Mouse (Mus musculus) ES-Bruce4 (cell line): ENCODE data around the gene Glis2. TPM values are rescaled to one million over a fixed set of nuclear protein-coding genes. Genes with fewer than 3 reads are reported as not detected.
A peak's percentile ranks its signal among the peaks of the same experiment; 100 is the strongest.

ENCODE experiments used
- H3K27ac ChIP-seq: 2 replicates; pipeline ENCODE4 v1.5.1; 2012; ENCODE audit warnings: low read length, inconsistent platforms; ENCODE audit not compliant: insufficient read depth
- H3K27me3 ChIP-seq: 2 replicates; pipeline ENCODE4 v1.6.1; 2012; ENCODE audit warnings: mild to moderate bottlenecking, low read length, inconsistent platforms; ENCODE audit not compliant: control insufficient read depth, poor library complexity, insufficient read depth, severe bottlenecking
- H3K36me3 ChIP-seq: 2 replicates; pipeline ENCODE4 v1.6.1; 2012; ENCODE audit warnings: inconsistent platforms, mild to moderate bottlenecking, low read length, moderate library complexity; ENCODE audit not compliant: control insufficient read depth, poor library complexity, insufficient read depth, severe bottlenecking
- H3K4me1 ChIP-seq: one replicate; pipeline ENCODE4 v1.8.1; 2011; ENCODE audit warnings: low read length; ENCODE audit not compliant: control insufficient read depth, insufficient read depth
- H3K4me3 ChIP-seq: 2 replicates; pipeline ENCODE4 v1.5.1; 2011; ENCODE audit warnings: low read depth, mild to moderate bottlenecking, low read length
- H3K9ac ChIP-seq: 2 replicates; pipeline ENCODE4 v1.6.1; 2012; ENCODE audit warnings: low read depth, mild to moderate bottlenecking, inconsistent platforms; ENCODE audit not compliant: poor library complexity, severe bottlenecking
- H3K9me3 ChIP-seq: replicated peaks from 2 replicates; pipeline ENCODE4 v1.6.1; 2012; ENCODE audit warnings: mild to moderate bottlenecking, low read length, inconsistent platforms; ENCODE audit not compliant: control insufficient read depth, poor library complexity, insufficient read depth, severe bottlenecking
- CTCF ChIP-seq: IDR thresholded peaks from one replicate; pipeline ENCODE4 v1.8.1; 2011; ENCODE audit warnings: low read depth, low read length
- EP300 ChIP-seq: IDR thresholded peaks from 2 replicates; pipeline ENCODE4 v1.6.1; 2011; ENCODE audit warnings: low read depth, low read length; ENCODE audit not compliant: insufficient read depth
- POLR2A ChIP-seq: IDR thresholded peaks from one replicate; pipeline ENCODE4 v1.8.1; 2011; ENCODE audit warnings: low read length; ENCODE audit not compliant: insufficient read depth
- polyA plus RNA-seq: library from polyadenylated mRNA; stranded (reverse); fragments of >200 nt; gene quantifications from 2 replicates; pipeline ENCODE4 v1.2.4, GENCODE M21; 2011; ENCODE audit warnings: low read depth; ENCODE audit not compliant: missing spikeins, insufficient read depth, insufficient read length

Gene Glis2
- polyA plus RNA-seq, 1 experiment = 31.2 TPM

DNA sequence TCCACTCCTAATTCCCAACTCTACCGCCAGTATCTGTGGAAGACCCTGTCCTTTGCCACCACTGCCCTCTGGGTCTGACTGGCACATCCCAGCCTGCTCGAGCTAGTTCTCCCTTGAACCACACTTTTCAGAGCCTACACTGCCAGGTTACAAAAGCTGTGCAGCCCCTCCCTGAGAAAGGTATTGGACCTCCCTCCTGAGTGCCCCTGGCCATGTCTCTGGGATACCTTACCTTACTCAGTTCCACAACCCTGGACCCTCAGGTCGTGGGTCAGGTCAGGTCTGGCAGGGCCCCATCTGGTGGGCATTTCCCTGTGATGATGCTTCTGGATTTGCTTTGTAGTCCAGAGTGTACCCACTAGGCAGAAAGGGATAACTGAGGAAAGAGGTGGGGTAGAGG, 5.1 kb downstream of the Glis2 start:
- H3K27me3 ChIP-seq = no peaks in the 10 kb centered on the region
- H3K27ac ChIP-seq = no peak overlapping the region
- no peaks in the 10 kb centered on the region for H3K9me3 ChIP-seq
- no peak overlapping the region for H3K4me3 ChIP-seq
- no peaks in the 10 kb centered on the region for H3K36me3 ChIP-seq
- peaks cover 39% of the 10 kb centered on the region for H3K4me1 ChIP-seq
- no peak overlapping the region for H3K9ac ChIP-seq
- TF ChIP-seq EP300 (no peak), POLR2A (no peak), CTCF (no peak)

DNA sequence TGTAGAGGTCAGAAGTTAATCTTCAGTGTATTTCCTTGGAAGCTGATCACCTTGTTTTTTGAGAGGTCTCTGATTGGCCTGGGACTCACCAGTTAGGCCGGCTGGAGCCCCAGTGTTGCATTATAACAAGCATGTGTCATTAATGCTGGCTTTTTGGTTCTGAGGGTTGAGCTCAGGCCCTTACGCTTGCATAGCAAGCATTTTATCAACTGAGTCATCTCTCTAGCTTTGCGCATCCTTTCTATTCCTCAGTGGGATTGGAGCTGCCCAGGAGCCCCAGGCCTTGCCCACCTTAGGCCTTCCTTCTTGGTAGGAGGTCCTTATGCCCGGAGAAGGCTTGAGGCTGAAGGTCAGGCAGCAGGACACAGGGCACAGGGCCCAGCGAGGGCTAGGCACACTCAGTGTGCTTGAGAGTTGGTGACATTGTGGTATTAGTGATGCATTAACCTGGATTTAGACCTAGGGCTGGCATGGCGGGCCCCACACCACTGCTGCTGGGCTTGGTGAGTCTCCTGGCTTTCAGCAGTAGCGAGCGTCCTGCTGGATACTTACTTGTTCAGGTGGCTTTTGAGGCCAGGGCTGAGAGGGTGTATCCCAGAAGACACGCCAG, 6.3 kb downstream of the Glis2 start:
- Histone ChIP-seq H3K4me3 (no peak overlapping the region), H3K9ac (no peak overlapping the region), H3K27ac (peak overlapping the region; percentile 68), H3K36me3 (no peaks in the 10 kb centered on the region), H3K4me1 (peaks cover 41% of the 10 kb centered on the region), H3K27me3 (no peaks in the 10 kb centered on the region), H3K9me3 (no peaks in the 10 kb centered on the region)
- TF ChIP-seq POLR2A (no peak), EP300 (no peak), CTCF (no peak)

DNA sequence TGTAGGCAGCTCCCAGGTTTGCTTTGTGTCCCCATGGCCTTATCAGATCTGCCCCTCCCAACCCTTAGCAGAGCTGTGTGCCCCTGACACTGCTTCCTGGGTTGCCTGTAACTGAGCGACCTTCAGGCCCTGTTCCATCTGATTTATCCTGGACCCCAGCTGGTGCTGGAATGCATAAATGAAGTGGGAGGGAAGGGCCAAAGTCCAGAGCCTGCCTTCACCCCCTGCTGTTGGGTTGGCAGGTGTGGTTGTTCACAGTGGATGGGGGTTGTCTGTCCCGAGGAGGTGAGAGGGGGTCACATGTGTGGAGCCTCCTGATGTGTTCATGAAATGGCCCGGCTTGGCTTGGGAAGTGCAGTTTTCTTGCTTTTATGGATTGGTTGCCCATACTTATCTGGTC, 7.7 kb downstream of the Glis2 start:
- H3K9ac ChIP-seq = no peak overlapping the region
- H3K4me3 ChIP-seq = no peak overlapping the region

DNA sequence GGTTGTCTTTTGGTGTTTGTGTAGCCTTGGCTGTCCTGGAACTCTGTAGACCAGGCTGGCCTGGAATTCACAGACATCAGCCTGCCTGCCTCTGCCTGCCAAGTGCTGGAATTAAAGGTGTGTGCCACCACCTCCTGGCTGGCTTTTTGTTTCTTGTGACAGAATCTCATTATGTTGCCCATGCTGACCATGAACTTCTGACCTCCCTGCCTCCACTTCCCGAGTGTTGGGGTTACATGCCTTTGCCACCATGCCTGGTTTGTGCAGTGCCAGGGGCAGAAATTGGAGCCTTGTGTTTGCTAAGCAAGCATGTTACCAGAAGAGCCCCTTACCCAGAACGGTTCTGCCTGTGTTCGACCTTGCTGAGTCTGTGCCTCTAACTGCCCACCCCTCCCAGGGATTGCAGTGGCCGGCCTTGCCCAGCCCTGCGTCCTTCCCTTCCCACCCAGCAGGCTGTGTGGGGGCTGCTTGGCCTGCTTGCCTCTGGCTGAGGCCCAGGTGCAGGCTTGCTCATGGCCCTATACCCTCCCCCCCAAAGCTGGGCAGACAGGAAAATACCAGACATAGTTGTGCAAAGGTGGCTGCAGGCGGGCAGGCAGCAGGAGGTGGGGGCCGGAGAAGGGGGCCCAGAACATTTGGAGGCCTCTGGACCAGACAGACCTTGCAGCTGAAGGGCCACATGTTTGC, 8.4 kb downstream of the Glis2 start:
- H3K4me3 ChIP-seq = no peak overlapping the region
- peaks cover 40% of the 10 kb centered on the region for H3K4me1 ChIP-seq
- H3K27ac ChIP-seq = peak overlapping the region; percentile 22
- H3K9me3 ChIP-seq = no peaks in the 10 kb centered on the region
- no peaks in the 10 kb centered on the region for H3K36me3 ChIP-seq
- no peaks in the 10 kb centered on the region for H3K27me3 ChIP-seq
- no peak overlapping the region for H3K9ac ChIP-seq
- no peak for TF ChIP-seq CTCF
- TF ChIP-seq EP300 = 0 out of 2 replicates have a peak, but pooled peaks have one; percentile 58
- TF ChIP-seq POLR2A = no peak

More for the DNA sequence above, 7.7 kb downstream of the Glis2 start:
- Histone ChIP-seq H3K27me3 (no peaks in the 10 kb centered on the region), H3K9me3 (no peaks in the 10 kb centered on the region), H3K4me1 (peaks cover 44% of the 10 kb centered on the region), H3K27ac (peak overlapping the region; percentile 68), H3K36me3 (no peaks in the 10 kb centered on the region)
- TF ChIP-seq EP300 (peak; percentile 72; the same call in 1 of the 2 replicates), POLR2A (no peak), CTCF (no peak)

DNA sequence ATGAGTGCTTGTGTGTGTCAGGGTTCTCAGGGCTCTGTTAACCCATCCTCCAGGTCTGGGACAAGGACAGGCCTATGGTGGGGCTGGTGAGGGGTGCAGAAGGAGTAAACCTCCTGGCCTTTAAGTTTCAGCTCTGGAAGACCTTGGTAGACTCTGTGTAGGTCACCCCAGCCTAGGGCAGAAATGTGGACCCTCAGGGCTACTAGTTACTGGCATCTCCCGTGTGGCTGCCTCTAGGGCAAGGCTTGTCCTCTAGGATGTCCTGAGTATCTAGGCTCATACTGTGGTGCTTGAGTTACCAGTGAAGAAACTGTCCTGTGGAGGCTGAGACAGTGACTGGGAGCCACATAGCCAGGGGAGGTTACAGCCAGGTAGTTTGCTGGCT, 8.9 kb downstream of the Glis2 start:
- Histone ChIP-seq H3K4me1 (peaks cover 39% of the 10 kb centered on the region), H3K9me3 (no peaks in the 10 kb centered on the region), H3K9ac (no peak overlapping the region), H3K4me3 (no peak overlapping the region), H3K27ac (peak overlapping the region; percentile 22), H3K36me3 (no peaks in the 10 kb centered on the region), H3K27me3 (no peaks in the 10 kb centered on the region)
- TF ChIP-seq POLR2A (no peak), CTCF (no peak), EP300 (no peak)

DNA sequence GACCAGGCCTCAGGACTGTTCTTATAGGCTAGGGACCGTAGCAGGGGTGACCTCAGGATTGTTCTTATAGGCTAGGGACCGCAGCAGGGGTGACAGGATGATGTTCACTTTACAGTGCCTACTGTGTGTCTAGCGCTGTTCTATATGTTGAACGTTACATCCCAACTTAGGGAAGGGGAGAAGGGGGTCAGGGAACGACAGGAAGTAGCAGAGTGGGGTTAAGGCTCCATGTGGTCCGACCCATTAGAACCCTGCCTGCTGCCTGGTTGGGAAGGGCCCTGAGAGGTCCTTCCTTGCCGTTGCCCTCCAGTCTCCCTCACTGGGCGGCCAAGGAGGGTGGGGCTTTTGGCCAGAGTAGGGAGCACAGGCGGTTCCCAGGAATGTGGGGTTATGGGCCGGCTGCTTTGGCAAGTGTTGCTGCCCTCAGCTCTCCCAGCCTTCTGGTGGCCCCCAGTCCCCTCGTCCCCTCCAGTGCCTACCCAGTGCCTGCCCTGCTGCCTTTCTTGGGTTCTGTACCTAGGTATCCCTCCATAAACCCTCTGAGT, 9.9 kb downstream of the Glis2 start:
- TF ChIP-seq POLR2A = no peak
- no peak for TF ChIP-seq CTCF
- TF ChIP-seq EP300 = no peak
- no peak overlapping the region for H3K9ac ChIP-seq
- peaks cover 39% of the 10 kb centered on the region for H3K4me1 ChIP-seq
- H3K27ac ChIP-seq = no peak overlapping the region
- no peak overlapping the region for H3K4me3 ChIP-seq
- H3K36me3 ChIP-seq = no peaks in the 10 kb centered on the region
- H3K27me3 ChIP-seq = no peaks in the 10 kb centered on the region
- no peaks in the 10 kb centered on the region for H3K9me3 ChIP-seq
